Mouse (Mus musculus) spleen, adult 2 months (tissue): Measurements from ENCODE around the gene Gm49395. TPM values are rescaled to one million over a fixed set of nuclear protein-coding genes. Genes with fewer than 3 reads are reported as not detected.

Source experiments
- DNase-seq, 2 experiments: peaks; one replicate each; pipeline versions ENCODE4 v3.0.0 to v3.0.0-alpha.2; 2012 to 2021; ENCODE audit warnings: low spot score in 2 of 2, low read depth in 1 of 2
- H3K27ac ChIP-seq: fragments of 200-500 bp; 2 replicates; pipeline ENCODE4 v1.5.1; 2012; ENCODE audit warnings: low read length, inconsistent platforms; ENCODE audit not compliant: insufficient read depth
- H3K27me3 ChIP-seq: fragments of 200-500 bp; 2 replicates; pipeline ENCODE4 v1.6.1; 2012; ENCODE audit warnings: mild to moderate bottlenecking, moderate library complexity, low read length, inconsistent platforms; ENCODE audit not compliant: control insufficient read depth, insufficient read depth
- H3K36me3 ChIP-seq: fragments of 200-500 bp; 2 replicates; pipeline ENCODE4 v1.6.1; 2012; ENCODE audit warnings: mild to moderate bottlenecking, low read length, inconsistent platforms; ENCODE audit not compliant: control insufficient read depth, insufficient read depth
- H3K4me1 ChIP-seq: fragments of 200-500 bp; 2 replicates; pipeline ENCODE4 v1.6.1; 2011; ENCODE audit warnings: inconsistent platforms; ENCODE audit not compliant: control insufficient read depth, insufficient read depth, insufficient read length
- H3K4me3 ChIP-seq: fragments of 200-500 bp; 2 replicates; pipeline ENCODE4 v1.5.1; 2011; ENCODE audit warnings: mild to moderate bottlenecking, inconsistent platforms; ENCODE audit not compliant: insufficient read depth, insufficient read length; ENCODE audit errors: extremely low read depth
- CTCF ChIP-seq: fragments of 200-500 bp; IDR thresholded peaks from 2 replicates; pipeline ENCODE4 v1.5.1; 2011; ENCODE audit warnings: mild to moderate bottlenecking, inconsistent platforms; ENCODE audit not compliant: insufficient read depth, insufficient read length, insufficient replicate concordance; ENCODE audit errors: extremely low read depth
- POLR2A ChIP-seq: fragments of 200-500 bp; IDR thresholded peaks from 2 replicates; pipeline ENCODE4 v1.6.1; 2011; ENCODE audit warnings: low read depth, low read length, inconsistent platforms
- WGBS: fragments of 180-500 bp; shearing (Covaris S2); methylation state at CpG from one replicate; pipeline ENCODE4 v1.1.7; 2018; 5-methylcytosine and 5-hydroxymethylcytosine counted together
- polyA plus RNA-seq: library from polyadenylated mRNA; depleted of rRNA; stranded (reverse); fragments of >200 nt; gene quantifications from 2 replicates; pipeline ENCODE4 v1.2.3, GENCODE M21; 2012

The Gm49395 gene
- polyA plus RNA-seq, 1 experiment = 3.4 TPM

DNA sequence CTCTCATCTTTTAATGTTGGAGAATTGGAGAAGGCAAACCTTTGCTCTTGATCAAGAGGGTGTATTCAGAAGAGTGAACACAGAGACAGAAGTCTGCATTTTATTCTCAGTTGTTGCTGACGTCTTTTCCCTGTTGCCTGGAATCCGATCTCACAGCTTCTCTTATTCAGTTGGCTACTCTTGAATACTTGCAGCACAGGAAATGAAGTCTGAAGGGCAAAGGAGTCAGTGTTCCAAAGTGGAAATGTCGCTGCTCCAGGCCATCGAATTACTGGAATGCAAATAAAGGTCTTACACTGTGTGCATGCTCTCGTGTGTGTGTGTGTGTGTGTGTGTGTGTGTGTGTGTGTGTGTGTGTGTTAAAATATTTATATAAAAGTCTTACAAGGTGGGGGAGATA is 30.7 kb upstream of the Gm49395 start:
- Histone ChIP-seq H3K4me3 (no peak overlapping the region), H3K4me1 (no peaks in the 10 kb centered on the region), H3K27me3 (no peaks in the 10 kb centered on the region), H3K36me3 (no peaks in the 10 kb centered on the region), H3K27ac (no peak overlapping the region)
- TF ChIP-seq POLR2A (no peak), CTCF (no peak)
- DNase-seq = no peak
- WGBS = 81% methylated on average over 5 of the region's 5 CpGs

DNA sequence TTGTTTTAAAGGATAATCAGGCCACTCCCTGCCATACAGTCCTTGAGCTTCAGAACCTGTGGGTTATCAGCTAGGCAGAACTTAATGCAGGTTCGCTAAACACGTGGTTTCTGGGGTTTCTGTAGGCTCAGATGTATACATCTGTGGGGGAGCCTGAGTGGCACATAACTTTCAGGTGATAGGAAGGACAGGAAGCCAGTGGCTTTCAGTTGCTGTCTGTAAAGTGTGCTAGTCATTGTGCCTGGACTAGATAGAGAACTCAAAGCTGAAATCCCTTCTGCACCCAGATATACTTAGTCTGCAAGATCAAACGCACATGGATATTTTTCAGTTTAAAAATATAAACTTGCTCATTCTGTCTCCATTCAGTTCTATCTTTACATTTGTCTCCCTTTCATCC is 29.7 kb upstream of the Gm49395 start:
- no peak for DNase-seq
- H3K4me1 ChIP-seq = no peaks in the 10 kb centered on the region
- H3K4me3 ChIP-seq = no peak overlapping the region
- TF ChIP-seq CTCF = no peak
- no peak for TF ChIP-seq POLR2A
- no peaks in the 10 kb centered on the region for H3K36me3 ChIP-seq
- H3K27me3 ChIP-seq = no peaks in the 10 kb centered on the region
- WGBS = 8% methylated on average over 3 of the region's 3 CpGs
- no peak overlapping the region for H3K27ac ChIP-seq

DNA sequence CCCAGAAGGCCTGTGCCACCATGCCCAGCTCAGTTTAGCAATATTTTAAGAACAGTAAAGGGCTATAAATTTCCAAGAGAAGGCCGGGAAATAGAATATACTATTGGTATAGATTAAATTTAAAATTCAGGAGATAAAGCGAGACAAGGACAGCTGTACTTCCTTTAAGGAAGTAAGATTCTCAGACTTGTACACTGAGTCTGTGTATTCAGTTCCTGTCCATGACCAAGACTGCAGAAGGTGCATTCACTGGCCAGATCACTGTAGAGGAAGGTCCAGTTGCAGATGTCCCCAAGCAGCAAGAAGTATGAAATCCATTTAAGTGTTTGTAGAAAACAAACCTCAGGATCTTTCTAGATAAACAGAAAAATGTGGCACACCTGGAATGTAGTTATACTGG is 28.3 kb upstream of the Gm49395 start:
- DNase-seq = no peak
- Histone ChIP-seq H3K4me1 (no peaks in the 10 kb centered on the region), H3K27me3 (no peaks in the 10 kb centered on the region), H3K36me3 (no peaks in the 10 kb centered on the region), H3K27ac (no peak overlapping the region), H3K4me3 (no peak overlapping the region)
- TF ChIP-seq POLR2A (no peak), CTCF (no peak)
- whole genome bisulfite sequencing = 37% methylated on average over 2 of the region's 2 CpGs

DNA sequence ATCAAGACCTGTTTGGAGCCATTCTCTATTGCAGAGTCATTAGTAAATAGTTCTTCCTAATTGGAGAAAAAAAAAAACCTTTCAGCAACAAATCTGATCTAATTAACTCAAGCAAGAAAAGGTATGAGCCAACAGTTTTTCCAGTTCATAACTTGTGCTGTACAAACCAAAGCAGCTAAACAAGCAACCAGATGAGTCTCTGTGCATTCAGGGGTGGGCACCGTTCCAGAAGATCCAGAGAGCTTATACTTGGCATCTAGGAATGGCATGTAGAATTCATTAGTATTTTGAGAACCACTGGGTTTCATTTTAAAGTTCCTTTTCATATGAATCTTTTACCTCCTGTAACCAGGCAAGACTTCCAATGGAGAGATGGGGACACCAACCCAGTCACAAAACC is 26.1 kb upstream of the Gm49395 start:
- Histone ChIP-seq H3K27ac (no peak overlapping the region), H3K4me1 (no peaks in the 10 kb centered on the region), H3K4me3 (no peak overlapping the region), H3K36me3 (no peaks in the 10 kb centered on the region), H3K27me3 (no peaks in the 10 kb centered on the region)
- DNase-seq = no peak
- WGBS = 85% methylated on average over 1 of the region's 1 CpGs
- TF ChIP-seq POLR2A (no peak), CTCF (no peak)

DNA sequence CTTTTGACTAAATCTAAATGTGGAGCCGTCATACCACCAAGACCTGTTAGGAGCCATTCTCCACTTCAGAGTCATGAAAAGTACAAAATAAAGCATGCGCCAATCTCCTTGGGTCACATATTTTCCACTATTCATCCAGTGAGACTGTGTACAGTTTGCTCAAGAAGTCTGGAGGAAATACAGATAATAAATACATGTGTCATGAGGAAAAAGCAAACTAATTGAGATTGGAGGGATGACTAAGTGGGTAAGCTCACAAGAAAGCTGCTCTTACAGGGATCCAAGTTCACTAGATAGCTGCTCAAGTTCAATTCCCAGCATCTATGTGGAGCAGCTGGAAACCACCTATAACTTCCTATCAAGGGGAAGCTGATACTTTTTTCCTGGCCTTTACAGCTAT is 24.8 kb upstream of the Gm49395 start:
- Histone ChIP-seq H3K4me3 (no peak overlapping the region), H3K27ac (no peak overlapping the region), H3K27me3 (no peaks in the 10 kb centered on the region), H3K4me1 (no peaks in the 10 kb centered on the region), H3K36me3 (no peaks in the 10 kb centered on the region)
- WGBS = 92% methylated on average over 2 of the region's 2 CpGs
- DNase-seq = no peak
- TF ChIP-seq POLR2A = no peak
- TF ChIP-seq CTCF = no peak

DNA sequence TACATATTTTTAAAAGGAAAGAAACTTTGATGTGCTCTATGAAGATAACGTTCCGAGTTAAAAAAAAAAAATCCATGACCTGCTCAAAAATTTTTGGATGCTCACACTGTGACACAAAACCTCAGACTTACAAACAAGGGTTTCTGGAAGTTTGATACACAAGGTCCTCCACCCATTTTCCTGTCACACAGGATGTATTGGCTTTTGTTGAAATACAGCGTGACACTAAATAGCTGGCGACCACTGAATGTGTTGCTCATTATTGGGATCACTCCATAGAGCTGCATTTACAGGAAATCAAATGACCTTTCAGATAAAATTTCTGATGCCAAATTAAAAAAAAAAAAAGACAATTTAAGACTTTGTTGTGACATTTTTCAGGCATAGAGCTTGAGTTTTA is 23.4 kb upstream of the Gm49395 start:
- no peaks in the 10 kb centered on the region for H3K4me1 ChIP-seq
- H3K4me3 ChIP-seq = no peak overlapping the region
- 85% methylated on average over 4 of the region's 4 CpGs for WGBS
- no peak overlapping the region for H3K27ac ChIP-seq
- H3K27me3 ChIP-seq = no peaks in the 10 kb centered on the region
- no peaks in the 10 kb centered on the region for H3K36me3 ChIP-seq
- DNase-seq = no peak
- TF ChIP-seq CTCF = no peak
- TF ChIP-seq POLR2A = no peak

DNA sequence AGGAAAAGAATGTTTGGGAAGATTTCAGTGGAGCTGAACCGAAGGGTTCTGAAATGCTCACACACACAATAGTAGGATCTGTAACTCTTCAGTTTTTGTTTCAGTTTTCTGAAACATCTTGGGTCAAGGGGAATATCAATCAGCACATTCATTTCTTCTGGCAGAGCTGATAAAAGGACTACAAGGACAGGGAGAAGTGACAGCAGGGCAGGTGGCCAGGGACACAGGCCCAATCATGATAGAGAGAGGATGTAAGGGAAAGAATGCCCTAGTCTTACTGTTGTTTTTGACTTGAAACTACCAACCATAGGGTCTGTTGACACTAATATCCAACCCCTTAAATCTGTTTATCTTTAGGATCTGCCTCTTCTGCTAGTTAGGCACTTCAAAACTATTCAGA is 22.8 kb upstream of the Gm49395 start:
- no peaks in the 10 kb centered on the region for H3K27me3 ChIP-seq
- no peaks in the 10 kb centered on the region for H3K4me1 ChIP-seq
- no peaks in the 10 kb centered on the region for H3K36me3 ChIP-seq
- H3K4me3 ChIP-seq = no peak overlapping the region
- no peak overlapping the region for H3K27ac ChIP-seq
- DNase-seq = no peak
- 44% methylated on average over 1 of the region's 1 CpGs for WGBS
- TF ChIP-seq POLR2A (no peak), CTCF (no peak)

DNA sequence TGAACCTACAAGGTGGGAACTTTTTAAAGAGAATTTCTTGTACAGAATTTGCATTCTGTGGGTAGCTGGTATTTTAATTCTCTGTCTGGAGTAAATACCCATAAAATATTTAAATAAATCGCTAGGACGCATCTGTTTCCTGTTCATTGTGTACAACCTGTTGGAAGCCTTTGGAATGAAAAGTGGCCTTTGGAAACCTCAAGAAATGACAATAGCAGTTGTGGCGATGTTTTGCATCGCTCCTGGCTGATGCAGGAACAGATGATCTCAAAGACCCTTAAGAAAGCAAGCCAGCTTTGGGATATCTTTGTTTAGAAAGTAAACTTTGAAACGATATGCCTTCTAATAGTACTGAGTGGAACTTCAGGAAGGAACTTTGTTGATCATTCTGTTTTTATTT is 17.0 kb upstream of the Gm49395 start:
- H3K4me1 ChIP-seq = no peaks in the 10 kb centered on the region
- H3K27ac ChIP-seq = no peak overlapping the region
- H3K4me3 ChIP-seq = no peak overlapping the region
- no peaks in the 10 kb centered on the region for H3K36me3 ChIP-seq
- no peaks in the 10 kb centered on the region for H3K27me3 ChIP-seq
- WGBS = 46% methylated on average over 5 of the region's 5 CpGs
- DNase-seq = no peak
- TF ChIP-seq POLR2A (no peak), CTCF (no peak)
